Mouse (Mus musculus) gastrocnemius, postnatal 4 days (tissue): ENCODE data around the gene Skint6. TPM values are rescaled to one million over a fixed set of nuclear protein-coding genes. Genes with fewer than 3 reads are reported as not detected.
"Not testable (repeated sequence)": the region's sequence is repeated elsewhere in the genome, so short reads cannot be mapped to it uniquely, and the experiment has no call there.

Source experiments
- DNase-seq, 2 experiments: peaks; one replicate each; pipeline ENCODE4 v3.0.0; 2021 to 2022; ENCODE audit warnings: low spot score in 2 of 2, mixed read lengths in 2 of 2
- long read RNA-seq, 2 experiments: library from polyadenylated mRNA; stranded (forward); transcript quantifications; one replicate each; pipeline ENCODE4 v2.0.0; 2021
- total RNA-seq, 2 experiments: library from RNA; stranded (reverse); gene quantifications; 2 replicates each; pipeline ENCODE4 v1.2.3; 2021

Gene Skint6
- not detected for total RNA-seq
- long read RNA-seq, experiment 1: 0 reads
- long read RNA-seq, experiment 2: 0 reads

- DNase-seq: no peak
Observed at GRCm38 (mm10) chr4:113286873-113287272, at the start of gene Skint6. Skint6 (minus strand) TSS chr4:113286973.

- DNase-seq: no peak
Observed at GRCm38 (mm10) chr4:113320911-113321310, 34.1 kb upstream of the Skint6 start.

- no peak for DNase-seq
Observed at GRCm38 (mm10) chr4:113301773-113302473, 15.2 kb upstream of the Skint6 start.

GRCm38 (mm10) chr4:113263363-113264060, 23.3 kb downstream of the Skint6 start:
- no peak for DNase-seq

GRCm38 (mm10) chr4:113245808-113246207, 41.0 kb downstream of the Skint6 start:
- no peak for DNase-seq

GRCm38 (mm10) chr4:113067621-113068020, 219.2 kb downstream of the Skint6 start:
- no peak for DNase-seq

- not testable (repeated sequence) for DNase-seq
Observed at GRCm38 (mm10) chr4:112979160-112979559, 307.6 kb downstream of the Skint6 start.

- no peak for DNase-seq
Observed at GRCm38 (mm10) chr4:112790646-112791045, 496.1 kb downstream of the Skint6 start.

GRCm38 (mm10) chr4:112774766-112775165, 512.0 kb downstream of the Skint6 start, which contains the start of gene Skint10:
Skint10 (minus strand) TSS chr4:112774866.
- no peak for DNase-seq
